Mouse (Mus musculus): ENCODE data around the gene Aoc3. TPM values are rescaled to one million over a fixed set of nuclear protein-coding genes. Genes with fewer than 3 reads are reported as not detected.

Gene Aoc3
- total RNA-seq (2012; rRNA removed) (0.62 and 0.69 TPM in 2 replicates), polyA plus RNA-seq (2012; ENCODE audit: insufficient read depth in 1 of 2, insufficient read length in 2 of 2, low read depth in 1 of 2, low replicate concordance in 2 of 2, missing spikeins in 1 of 2) (1 to 10 TPM in 1 of 2 experiments, not detected in 1; 2.2 TPM)

DNA sequence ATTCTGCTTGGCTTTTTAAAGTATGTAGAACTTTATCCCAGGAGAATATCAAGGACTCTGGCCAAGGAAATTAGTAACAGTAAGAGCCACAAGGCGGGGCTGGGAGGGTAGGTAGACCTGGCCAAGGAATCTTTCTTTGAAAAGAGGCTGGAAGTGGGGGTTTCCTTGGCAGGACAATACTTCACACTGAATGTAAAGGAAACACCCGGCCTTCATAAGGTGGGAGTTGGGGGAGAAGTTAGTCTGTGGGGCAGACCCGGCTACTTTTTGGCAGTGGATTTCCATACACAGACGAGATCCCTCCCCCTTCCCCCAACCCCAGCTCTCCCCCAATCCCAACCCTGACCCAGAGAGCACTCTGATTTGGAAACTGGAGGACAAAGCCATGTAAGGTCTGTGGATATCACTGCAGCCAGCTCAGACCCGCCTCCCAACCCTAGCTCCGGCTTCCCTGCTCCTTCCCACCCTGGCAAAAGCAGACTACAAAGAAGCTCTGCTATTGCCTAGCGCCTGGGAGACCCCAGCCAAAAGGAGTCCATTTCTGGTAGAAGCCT lies at the start of gene Aoc3:
Gene Aoc3, plus strand, starts transcription at position 235 of the 554 bp plus-strand sequence.
- no peak within 1 kb of the TSS for H3K27ac ChIP-seq (ENCODE audit: control insufficient read depth, low read depth, low read length)
- no peaks in the 10 kb centered on the region for H3K9me3 ChIP-seq (replicated peaks; ENCODE audit: insufficient read depth, low read length)
- H3K79me2 ChIP-seq (ENCODE audit: control insufficient read depth, insufficient read depth, low read length, poor library complexity) = no peaks in the 10 kb centered on the region
- TF ChIP-seq MYC (IDR thresholded peaks at IDR 0.05; ENCODE audit: low read depth, low read length) (no peak), POLR2AphosphoS2 (IDR thresholded peaks at IDR 0.05; ENCODE audit: low read length) (0 out of 2 replicates have a peak, but pooled peaks have one; percentile 53), POLR2A (IDR thresholded peaks at IDR 0.05; ENCODE audit: control insufficient read depth in 1 of 2, insufficient read depth in 1 of 2, low read depth in 1 of 2, low read length in 2 of 2, poor library complexity in 1 of 2) (0 out of 4 replicates have a peak, but pooled peaks of 1 of the 2 experiments have one; percentile 24)
- H3K36me3 ChIP-seq (ENCODE audit: control insufficient read depth in 1 of 2, insufficient read depth in 2 of 2, low read length in 2 of 2) = no peaks in the 10 kb centered on the region; a peak in 1 of 4 replicates
- H3K27me3 ChIP-seq (ENCODE audit: control insufficient read depth in 1 of 2, insufficient read depth in 2 of 2, low read length in 2 of 2) = no peaks in the 10 kb centered on the region
- no peak within 1 kb of the TSS for H3K4me3 ChIP-seq (ENCODE audit: control insufficient read depth in 1 of 2, insufficient read depth in 1 of 2, low read depth in 2 of 2, low read length in 2 of 2)
- H3K4me1 ChIP-seq (ENCODE audit: control insufficient read depth in 1 of 2, insufficient read depth in 2 of 2, low read length in 2 of 2) = no peaks in the 10 kb centered on the region
- H3K9ac ChIP-seq (ENCODE audit: control insufficient read depth, low read depth, low read length, poor library complexity, severe bottlenecking) = no peak within 1 kb of the TSS
- no peak for DNase-seq (ENCODE audit: low read depth, low spot score)

- Histone ChIP-seq H3K79me2 (ENCODE audit: control insufficient read depth, insufficient read depth, low read length, poor library complexity) (peaks cover 15% of the 10 kb centered on the region), H3K36me3 (ENCODE audit: control insufficient read depth in 1 of 2, insufficient read depth in 2 of 2, low read length in 2 of 2) (peaks cover 0 to 13% of the 10 kb centered on the region in 2 experiments; a peak in 2 of 4 replicates), H3K9me3 (replicated peaks; ENCODE audit: insufficient read depth, low read length) (no peaks in the 10 kb centered on the region), H3K27ac (ENCODE audit: control insufficient read depth, low read depth, low read length) (no peak overlapping the region), H3K4me1 (ENCODE audit: control insufficient read depth in 1 of 2, insufficient read depth in 2 of 2, low read length in 2 of 2) (peaks cover 0 to 18% of the 10 kb centered on the region in 2 experiments; a peak in 3 of 4 replicates), H3K9ac (ENCODE audit: control insufficient read depth, low read depth, low read length, poor library complexity, severe bottlenecking) (no peak overlapping the region), H3K27me3 (ENCODE audit: control insufficient read depth in 1 of 2, insufficient read depth in 2 of 2, low read length in 2 of 2) (no peaks in the 10 kb centered on the region), H3K4me3 (ENCODE audit: control insufficient read depth in 1 of 2, insufficient read depth in 1 of 2, low read depth in 2 of 2, low read length in 2 of 2) (no peak overlapping the region)
- TF ChIP-seq ETS1 (IDR thresholded peaks at IDR 0.05; ENCODE audit: low read depth, low read length) (no peak), KAT2A (conservative IDR thresholded peaks at IDR 0.05; ENCODE audit: low read depth, low read length) (no peak), E2F4 (IDR thresholded peaks at IDR 0.05; ENCODE audit: borderline replicate concordance, low read depth, low read length) (no peak), POLR2AphosphoS2 (IDR thresholded peaks at IDR 0.05; ENCODE audit: low read length) (no peak), BHLHE40 (IDR thresholded peaks at IDR 0.05; ENCODE audit: borderline replicate concordance, low read depth, low read length) (no peak), UBTF (IDR thresholded peaks at IDR 0.05; ENCODE audit: borderline replicate concordance, insufficient read depth, low read depth, low read length) (no peak), ZMIZ1 (IDR thresholded peaks at IDR 0.05; ENCODE audit: low read depth, low read length) (no peak), MYC (IDR thresholded peaks at IDR 0.05; ENCODE audit: low read depth, low read length) (no peak), POLR2AphosphoS5 (IDR thresholded peaks at IDR 0.05; ENCODE audit: borderline replicate concordance, low read depth, low read length) (no peak), EP300 (IDR thresholded peaks at IDR 0.05; ENCODE audit: low read depth in 1 of 2, low read length in 2 of 2) (no peak), TCF12 (IDR thresholded peaks at IDR 0.05; ENCODE audit: low read depth, low read length) (no peak), TAL1 (IDR thresholded peaks at IDR 0.05; ENCODE audit: low read length) (no peak), MEF2A (IDR thresholded peaks at IDR 0.05; ENCODE audit: extremely low read depth, insufficient replicate concordance, low read depth, low read length, poor library complexity, severe bottlenecking) (no peak), ELF1 (IDR thresholded peaks at IDR 0.05; ENCODE audit: low read depth, low read length) (no peak), GATA1 (IDR thresholded peaks at IDR 0.05; ENCODE audit: low read depth, low read length) (no peak), CHD1 (IDR thresholded peaks at IDR 0.05; ENCODE audit: low read depth, low read length) (no peak), ZC3H11A (IDR thresholded peaks at IDR 0.05; ENCODE audit: low read depth, low read length) (no peak), RAD21 (IDR thresholded peaks at IDR 0.05; ENCODE audit: low read depth, low read length) (no peak), MXI1 (IDR thresholded peaks at IDR 0.05; ENCODE audit: low read depth, low read length) (no peak), POLR2A (IDR thresholded peaks at IDR 0.05; ENCODE audit: control insufficient read depth in 1 of 2, insufficient read depth in 1 of 2, low read depth in 1 of 2, low read length in 2 of 2, poor library complexity in 1 of 2) (no peak)
- DNase-seq (ENCODE audit: low read depth, low spot score) = no peak
Observed at GRCm38 (mm10) chr11:101280837-101281236, 49.6 kb upstream of the Aoc3 start.

Data from MEL (cell line).